Mouse (Mus musculus) G1E (cell line): ENCODE results near the gene Rap1gap.

ENCODE experiments used
- CTCF ChIP-seq: IDR thresholded peaks from 2 replicates; pipeline ENCODE4 v1.5.1; 2012; ENCODE audit warnings: low read depth, low read length, inconsistent platforms, mixed read lengths
- GATA1 ChIP-seq: IDR thresholded peaks from 2 replicates; pipeline ENCODE4 v1.6.1; 2012; ENCODE audit warnings: borderline replicate concordance, low read length, inconsistent platforms, mixed read lengths
- GATA2 ChIP-seq: IDR thresholded peaks from 2 replicates; pipeline ENCODE4 v1.6.1; 2012; ENCODE audit warnings: low read depth, low read length, inconsistent platforms, borderline replicate concordance
- POLR2AphosphoS5 ChIP-seq: IDR thresholded peaks from 2 replicates; pipeline ENCODE4 v1.6.1; 2012; ENCODE audit warnings: low read depth, low read length, inconsistent platforms; ENCODE audit not compliant: insufficient replicate concordance
- TAL1 ChIP-seq: conservative IDR thresholded peaks from 2 replicates; pipeline ENCODE4 v1.6.1; 2012; ENCODE audit warnings: low read depth, low read length, inconsistent platforms, mixed read lengths

DNA sequence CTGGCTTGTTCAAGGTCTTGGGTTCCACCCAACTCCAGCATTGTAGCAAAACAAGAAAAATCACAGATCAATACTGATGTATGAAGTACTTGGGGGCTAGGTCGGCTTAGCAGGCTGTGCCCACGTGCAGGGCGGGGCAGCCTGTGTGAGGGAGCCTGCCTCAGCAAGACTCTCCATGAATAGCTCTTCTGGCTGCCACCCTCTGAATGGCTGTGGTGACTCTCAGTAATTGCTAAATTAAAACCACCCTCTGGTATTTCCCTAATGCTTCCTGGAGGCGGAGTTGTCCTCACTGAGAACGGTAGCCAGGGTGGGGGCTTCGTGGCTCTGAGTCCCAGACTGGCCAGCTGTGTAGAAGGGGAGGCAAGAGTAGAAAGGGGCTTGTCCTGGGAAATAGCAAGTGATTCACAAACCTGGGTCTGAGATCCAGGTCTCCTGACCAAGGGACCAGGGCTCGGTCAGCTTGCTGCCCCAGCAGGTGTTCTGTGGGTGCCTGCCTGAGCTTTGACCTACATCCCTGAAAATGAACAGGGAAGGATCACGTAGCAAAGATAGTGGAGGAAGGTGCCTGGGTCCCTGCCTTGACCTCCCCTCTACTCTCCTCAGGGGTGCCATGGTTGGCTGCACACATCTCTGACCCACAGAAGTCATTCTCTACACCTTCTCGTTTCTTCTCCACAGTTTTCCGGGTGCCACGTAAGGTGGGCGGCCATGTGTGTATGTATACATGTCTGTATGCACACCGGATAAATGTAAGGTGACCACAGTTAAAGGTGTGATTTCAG lies 12.4 kb downstream of the Rap1gap start:
- TF ChIP-seq CTCF: no peak
- no peak for TF ChIP-seq GATA1
- TF ChIP-seq TAL1: no peak
- no peak for TF ChIP-seq POLR2AphosphoS5
- TF ChIP-seq GATA2: no peak
